Mouse (Mus musculus) spleen, adult 12 weeks (tissue): ENCODE data around the gene Gm20481.
"Not testable (repeated sequence)": the region's sequence is repeated elsewhere in the genome, so short reads cannot be mapped to it uniquely, and the experiment has no call there.

Source experiments
- DNase-seq: peaks from one replicate; pipeline ENCODE4 v3.0.0; 2022; ENCODE audit warnings: low spot score

Gm20481 gene

GRCm38 (mm10) chr17:35003022-35003838 lies 33.5 kb downstream of the Gm20481 start:
- no peak for DNase-seq

GRCm38 (mm10) chr17:35004075-35004717 lies 34.5 kb downstream of the Gm20481 start:
- no peak for DNase-seq

GRCm38 (mm10) chr17:35005158-35005557 lies 35.4 kb downstream of the Gm20481 start:
- DNase-seq = no peak

GRCm38 (mm10) chr17:35005902-35006301 lies 36.2 kb downstream of the Gm20481 start:
- DNase-seq = not testable (repeated sequence)

- DNase-seq = no peak
Observed at GRCm38 (mm10) chr17:35007387-35007991, 37.8 kb downstream of the Gm20481 start.

- no peak for DNase-seq
Observed at GRCm38 (mm10) chr17:35009586-35009985, 39.9 kb downstream of the Gm20481 start.

- DNase-seq = no peak
Observed at GRCm38 (mm10) chr17:35011440-35011839, 41.7 kb downstream of the Gm20481 start.

GRCm38 (mm10) chr17:35012430-35012829 lies 42.7 kb downstream of the Gm20481 start:
- DNase-seq = no peak

GRCm38 (mm10) chr17:35013221-35013620 lies 43.5 kb downstream of the Gm20481 start:
- no peak for DNase-seq

- DNase-seq = no peak
Observed at GRCm38 (mm10) chr17:35015296-35015695, 45.6 kb downstream of the Gm20481 start.

- DNase-seq = no peak
Observed at GRCm38 (mm10) chr17:35016376-35016775, 46.7 kb downstream of the Gm20481 start, which contains the start of gene Vwa7. TSS of gene Vwa7 (plus strand) at chr17:35016579.

GRCm38 (mm10) chr17:35016791-35017705 lies 47.3 kb downstream of the Gm20481 start:
- no peak for DNase-seq

- DNase-seq = no peak
Observed at GRCm38 (mm10) chr17:35017706-35018030, 48.0 kb downstream of the Gm20481 start.

GRCm38 (mm10) chr17:35018171-35018570 lies 48.5 kb downstream of the Gm20481 start:
- DNase-seq = no peak

GRCm38 (mm10) chr17:35019894-35020293 lies 50.2 kb downstream of the Gm20481 start:
- no peak for DNase-seq

- DNase-seq = no peak
Observed at GRCm38 (mm10) chr17:35020551-35020950, 50.8 kb downstream of the Gm20481 start.

- DNase-seq = peak; percentile 79
Observed at GRCm38 (mm10) chr17:35021163-35021808, 51.6 kb downstream of the Gm20481 start.
